Mouse (Mus musculus) heart, adult 2 months (tissue): ENCODE results near the gene Ptges.
A peak's percentile ranks its signal among the peaks of the same experiment; 100 is the strongest.

ENCODE experiments used
- CTCF ChIP-seq: fragments of 200-600 bp; IDR thresholded peaks from 2 replicates; pipeline ENCODE4 v1.8.1; 2022; ENCODE audit warnings: antibody characterized with exemption, mild to moderate bottlenecking, moderate library complexity
- EP300 ChIP-seq: fragments of 200-500 bp; IDR thresholded peaks from 2 replicates; pipeline ENCODE4 v1.6.1; 2011; ENCODE audit warnings: low read depth, low read length, control low read depth; ENCODE audit not compliant: insufficient read depth
- POLR2A ChIP-seq: fragments of 200-500 bp; IDR thresholded peaks from 2 replicates; pipeline ENCODE4 v1.6.1; 2011; ENCODE audit warnings: mild to moderate bottlenecking, low read depth, low read length, control low read depth; ENCODE audit not compliant: insufficient read depth

- TF ChIP-seq CTCF, result peak; percentile 97
- peak; percentile 39; the same call in 1 of the 2 replicates for TF ChIP-seq POLR2A
- 0 out of 2 replicates have a peak, but pooled peaks have one; percentile 57 for TF ChIP-seq EP300
These were observed 12.9 kb upstream of the Ptges start for GRCm38 (mm10) chr2:30942603-30943011.
